Mouse (Mus musculus): Measurements from ENCODE around the gene Il25.
"Not testable (repeated sequence)": the region's sequence is repeated elsewhere in the genome, so short reads cannot be mapped to it uniquely, and the experiment has no call there.

The Il25 gene

DNA sequence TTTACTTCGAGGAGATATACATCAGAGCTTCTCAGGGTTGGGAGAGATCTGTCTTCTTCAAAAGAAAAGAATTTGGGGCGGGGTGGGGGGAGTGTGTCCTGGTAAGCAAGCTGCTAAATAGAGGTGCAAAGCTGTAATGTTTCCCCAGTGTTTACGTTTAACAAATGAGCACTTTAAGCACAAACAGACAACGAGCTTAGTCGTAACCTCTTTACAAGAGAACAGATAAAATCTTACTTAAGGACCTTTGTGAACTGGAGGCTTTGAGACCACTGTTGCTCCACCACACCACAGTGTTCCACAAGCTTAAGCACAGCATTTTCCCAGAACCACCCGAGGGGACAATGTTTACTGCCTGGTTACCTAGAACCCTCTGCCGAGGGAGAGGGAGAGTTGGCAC lies 5.2 kb upstream of the Il25 start:
- DNase-seq = no peak

DNA sequence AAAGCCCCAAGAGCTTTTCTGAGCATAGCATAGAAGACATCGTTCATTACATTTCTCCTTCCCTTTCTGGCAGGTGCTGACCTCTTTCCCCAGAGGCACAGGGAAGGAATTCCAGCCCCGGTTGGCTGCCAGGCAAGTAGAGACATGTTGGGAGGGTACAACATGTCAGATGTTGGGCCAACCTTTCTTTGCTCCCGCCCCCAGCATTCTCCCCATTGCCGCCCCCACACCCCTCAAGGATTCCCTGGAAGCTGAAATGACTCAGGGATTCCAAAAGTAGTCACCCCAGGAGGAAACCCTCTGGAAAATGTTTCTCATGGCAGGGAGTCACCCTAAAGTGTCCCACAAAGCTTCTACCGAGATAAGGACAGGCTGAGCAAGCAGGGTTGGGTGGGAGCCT lies 2.7 kb upstream of the Il25 start:
- DNase-seq = no peak

DNA sequence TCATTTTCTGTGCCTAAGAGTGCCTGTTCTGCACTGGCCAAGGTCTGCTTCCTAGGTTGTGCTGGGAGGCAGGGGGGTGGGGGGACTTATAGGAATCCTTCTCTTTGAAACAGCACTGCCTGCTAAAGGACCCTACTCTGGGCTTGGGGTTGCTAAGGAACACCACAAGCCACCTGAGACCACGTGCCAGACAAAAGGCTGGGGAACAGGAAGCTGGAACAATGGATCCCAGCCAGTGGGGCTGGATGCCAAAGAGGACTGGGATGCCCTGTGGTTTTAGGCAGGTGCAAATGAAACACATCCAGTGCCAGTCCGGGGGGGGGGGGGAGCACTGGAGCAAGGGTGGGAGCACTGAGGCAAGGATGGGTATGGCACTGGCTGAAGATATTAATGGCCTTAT lies 2.1 kb upstream of the Il25 start:
- DNase-seq = peak; percentile 67 to 68

DNA sequence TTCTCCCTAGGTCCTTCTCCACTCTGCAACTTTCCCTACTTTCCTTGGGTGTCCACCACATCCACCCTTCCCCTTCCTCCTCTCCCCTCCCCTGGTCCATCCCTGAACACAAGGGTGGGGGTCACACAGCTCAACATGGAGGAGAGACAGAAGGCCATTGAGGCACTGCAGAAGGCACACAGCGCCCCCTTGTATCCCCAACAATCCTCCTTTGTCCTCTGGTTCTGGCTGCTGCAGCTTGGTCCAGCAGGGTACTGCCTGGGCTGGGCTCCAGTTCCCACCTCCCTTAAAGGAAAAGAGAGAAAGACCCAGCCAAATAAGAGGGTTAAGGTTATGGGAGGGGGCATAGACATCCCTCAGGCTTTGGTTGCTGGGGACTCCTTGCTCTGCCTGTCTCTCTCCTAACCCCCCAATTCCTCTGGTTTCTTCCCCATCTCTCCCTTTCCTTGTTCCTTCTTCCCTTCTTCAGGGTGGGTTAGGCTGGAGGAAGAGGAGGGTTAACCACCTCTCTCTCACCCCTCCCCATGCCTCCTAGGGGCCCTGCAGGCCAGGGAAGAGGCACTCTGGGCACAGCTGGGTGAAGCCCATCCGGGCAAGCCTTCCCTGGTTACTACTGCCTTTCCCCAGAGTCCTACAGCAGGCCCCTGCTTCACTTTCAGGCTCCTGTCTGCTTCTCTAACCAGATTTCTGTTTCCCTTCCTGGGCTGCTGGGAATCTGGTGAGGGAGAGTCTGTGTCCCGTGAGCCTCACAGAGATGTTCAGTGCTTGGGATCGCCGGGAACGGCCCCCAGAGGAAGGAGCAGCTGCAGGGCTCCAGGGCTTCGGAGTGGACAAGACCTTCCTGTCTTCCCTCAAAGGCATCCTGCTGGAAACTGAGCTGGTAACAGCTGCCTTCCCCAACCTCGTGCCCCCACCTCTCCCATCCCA lies 3.7 kb downstream of the Il25 start, which contains the start of gene Cmtm5:
TSS of gene Cmtm5 (plus strand) at position 358 of the 927 bp plus-strand sequence.
- DNase-seq = peak; percentile 62 to 74

DNA sequence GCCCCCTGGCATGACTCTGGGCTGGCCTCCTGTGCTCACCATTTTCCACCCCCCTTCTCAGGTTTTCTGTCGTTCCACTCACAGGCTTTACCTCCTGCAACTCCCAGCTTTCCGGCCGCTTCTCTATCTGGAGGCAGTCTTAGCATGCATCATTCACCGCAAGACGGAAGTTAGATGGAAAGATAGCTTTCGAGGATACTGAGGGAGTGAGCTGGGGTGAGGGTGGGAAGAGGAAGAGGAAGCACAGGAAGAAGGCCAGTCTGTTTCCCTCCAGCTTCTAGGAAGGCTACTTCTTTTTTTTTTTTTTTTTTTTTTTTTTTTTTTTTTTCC lies 4.3 kb downstream of the Il25 start:
- no peak for DNase-seq

DNA sequence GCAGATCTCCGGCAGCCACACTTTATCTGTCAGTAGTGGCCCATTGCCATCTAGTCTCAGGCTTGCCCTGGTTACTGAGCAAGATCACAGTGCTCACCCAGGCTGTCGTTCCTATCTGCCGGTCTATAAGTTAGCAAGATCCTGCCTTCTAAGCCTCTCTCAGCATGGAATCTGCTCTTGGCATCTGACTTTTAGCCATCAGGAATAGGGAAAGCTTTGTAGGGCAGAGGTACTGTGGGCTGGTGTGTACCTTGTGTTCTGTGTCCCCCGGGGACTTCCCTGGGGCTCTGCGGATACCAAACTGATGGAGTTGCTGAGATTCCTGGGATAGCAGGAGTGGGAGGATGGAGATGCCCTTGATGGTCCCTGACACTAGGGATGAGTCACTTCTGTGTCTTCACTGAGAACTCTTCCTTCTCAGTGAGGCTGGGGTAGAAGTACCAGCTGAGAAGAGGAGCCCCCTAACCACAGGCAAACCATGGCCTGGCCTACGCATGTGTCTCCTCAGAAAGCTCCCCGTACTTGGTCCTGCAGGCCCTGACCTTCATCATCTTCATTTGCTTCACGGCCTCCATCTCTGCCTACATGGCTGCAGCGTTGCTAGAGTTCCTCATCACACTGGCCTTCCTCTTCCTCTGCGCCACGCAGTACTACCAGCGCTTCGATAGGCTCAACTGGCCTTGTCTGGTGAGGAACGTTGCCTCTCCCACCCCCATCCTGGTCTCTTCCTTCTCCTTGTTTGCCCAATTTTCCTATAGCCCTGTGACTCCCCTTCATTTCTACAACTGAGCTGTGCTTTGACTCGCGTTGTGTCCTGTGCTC lies 5.1 kb downstream of the Il25 start:
- DNase-seq = no peak

DNA sequence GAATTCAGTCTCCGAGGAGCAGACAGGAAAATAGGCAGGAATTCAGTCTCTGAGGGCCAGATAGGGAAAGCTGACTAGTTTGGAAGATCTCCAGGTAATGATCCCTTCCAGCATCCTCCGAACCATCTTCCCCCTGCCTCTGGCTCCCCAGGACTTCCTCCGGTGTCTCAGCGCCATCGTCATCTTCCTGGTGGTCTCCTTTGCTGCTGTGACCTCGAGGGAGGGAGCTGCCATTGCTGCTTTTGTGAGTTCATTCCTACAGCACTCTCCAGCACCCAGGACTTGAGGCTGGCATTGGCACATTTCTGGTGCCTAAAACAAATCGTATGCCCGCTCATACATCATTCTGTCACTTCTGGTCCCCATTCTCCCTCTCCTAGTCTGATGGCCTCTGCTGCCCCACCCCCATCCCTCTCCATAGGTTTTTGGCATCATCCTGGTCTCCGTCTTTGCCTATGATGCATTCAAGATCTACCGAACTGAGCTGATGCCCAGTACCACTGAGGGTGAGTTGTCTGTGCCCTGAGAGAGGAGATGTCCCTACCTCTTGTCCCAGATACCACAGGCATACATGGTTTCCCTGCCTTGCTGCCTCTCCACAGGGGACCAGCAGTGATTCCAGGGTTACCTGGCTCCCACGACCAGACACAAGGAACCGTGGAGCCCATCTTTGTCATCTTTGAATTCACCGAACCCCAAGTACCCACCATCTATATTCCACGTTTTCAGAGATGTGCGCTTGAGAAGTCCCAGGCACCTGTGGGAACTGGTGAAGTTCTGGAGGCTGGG lies 6.1 kb downstream of the Il25 start:
- no peak for DNase-seq

DNA sequence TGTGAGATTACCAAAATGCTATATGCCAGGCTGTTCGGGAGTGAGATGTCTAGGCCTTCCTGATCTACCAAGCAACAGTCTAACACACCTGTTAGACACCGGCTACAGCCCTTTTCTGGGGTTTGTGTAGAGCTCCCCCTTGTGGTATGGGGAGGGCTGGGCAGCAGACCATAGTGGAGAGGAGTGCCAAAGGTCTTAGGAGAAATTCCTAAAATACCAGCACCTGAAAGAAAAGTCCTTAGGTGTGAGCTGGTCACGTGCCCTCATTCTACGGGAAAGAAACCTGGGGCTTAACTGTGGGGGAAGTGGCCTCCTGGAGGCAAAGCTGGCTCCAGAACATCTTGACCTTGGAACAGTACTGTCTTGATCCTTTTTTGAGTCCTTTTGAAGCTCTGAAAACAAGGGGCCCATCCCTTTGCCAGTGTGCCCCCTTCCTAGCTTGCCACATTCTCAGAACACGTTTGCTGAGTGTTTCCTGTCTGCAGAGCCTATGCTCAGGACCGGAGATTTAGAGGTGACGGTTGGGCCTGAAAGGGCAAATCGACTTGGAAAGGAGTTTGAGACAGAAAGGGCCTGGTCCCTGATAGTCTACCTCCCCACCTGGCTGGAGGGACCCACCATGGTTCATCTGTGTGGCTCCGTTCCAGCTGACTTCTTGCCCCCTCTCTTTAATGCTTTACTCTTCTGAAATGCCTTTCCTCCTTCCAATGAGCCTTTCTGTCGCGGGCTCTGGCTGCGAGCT lies 7.1 kb downstream of the Il25 start:
- peak; percentile 76 to 79 for DNase-seq

DNA sequence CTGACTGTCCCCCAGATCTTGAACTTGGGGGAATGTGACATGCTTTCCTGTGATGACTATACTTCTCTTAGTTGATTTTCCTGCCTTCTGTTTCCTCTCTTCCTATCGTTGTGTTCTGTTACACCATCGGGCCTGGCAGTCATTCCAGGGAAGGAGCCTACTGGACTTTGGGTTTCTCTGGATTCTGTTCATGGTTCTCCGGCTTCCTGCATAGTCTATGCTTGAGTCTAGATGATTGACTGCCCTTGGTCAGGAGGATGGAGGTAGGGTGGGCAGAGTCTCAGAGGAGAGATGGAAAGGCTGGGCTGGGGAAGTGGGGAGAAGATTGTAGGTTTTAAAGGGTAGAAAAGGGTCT lies 7.7 kb downstream of the Il25 start:
- no peak for DNase-seq

DNA sequence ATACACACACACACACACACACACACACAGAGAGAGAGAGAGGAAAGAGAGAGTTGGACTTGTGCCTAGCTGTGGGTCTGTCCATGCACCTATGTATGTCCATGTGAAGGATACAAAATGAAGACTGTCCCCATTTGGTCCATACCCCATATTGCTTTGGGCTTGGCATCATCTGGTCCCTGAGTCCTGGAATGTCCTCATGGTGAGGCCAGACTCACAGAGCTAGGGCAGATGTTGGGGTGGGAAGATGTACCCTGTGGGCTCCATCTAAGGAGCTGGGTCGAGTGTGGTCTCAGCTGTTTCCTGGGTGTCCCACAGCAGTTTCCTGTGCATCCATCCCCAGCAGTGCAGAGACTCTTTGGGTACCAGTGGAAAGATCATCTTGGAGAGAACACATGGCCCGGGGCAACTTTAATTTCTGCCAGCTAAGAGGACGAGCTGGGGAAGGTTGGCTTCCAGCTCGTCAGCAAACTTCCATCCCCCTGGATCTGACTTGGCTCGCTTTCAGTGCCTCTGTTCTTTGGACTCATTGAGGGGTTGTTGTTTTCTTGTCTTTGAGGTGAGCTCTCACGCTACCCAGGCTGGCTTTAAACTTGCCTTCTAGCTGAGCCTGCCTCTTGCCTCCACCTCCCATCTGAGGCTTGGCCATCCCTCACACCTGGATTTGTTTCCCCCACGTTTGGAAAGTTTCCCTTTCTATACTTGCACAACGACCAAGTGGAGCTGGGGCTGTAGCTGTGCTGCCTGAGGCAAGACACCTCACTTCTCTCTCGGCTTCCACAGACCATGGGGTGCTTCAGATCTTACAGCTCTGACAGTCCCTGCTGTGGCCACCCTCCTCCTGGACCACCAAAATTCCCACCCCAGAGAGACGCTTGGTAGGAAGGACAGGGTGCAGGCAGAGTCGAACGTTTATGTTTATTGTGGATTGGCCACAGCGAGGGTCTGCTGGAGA lies 8.8 kb downstream of the Il25 start:
- DNase-seq = no peak

DNA sequence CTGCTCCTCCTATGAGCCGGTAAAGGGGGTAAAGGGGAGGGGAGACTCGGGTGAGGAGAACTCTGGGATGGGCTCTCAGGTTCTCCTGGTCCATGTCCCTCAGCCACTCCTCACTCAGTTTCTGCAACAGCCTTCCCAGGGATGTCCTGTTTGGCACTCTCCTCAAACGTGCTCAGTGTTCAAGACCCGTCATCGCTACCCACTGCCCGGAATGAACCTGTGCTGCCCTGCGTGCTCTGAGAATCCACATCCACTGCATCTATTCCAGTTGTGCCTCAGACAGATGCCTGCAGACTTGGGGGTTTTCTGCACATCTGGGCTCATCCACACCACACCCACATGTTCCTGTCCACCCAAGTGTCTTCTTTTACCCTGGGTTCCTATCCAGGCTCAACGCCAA lies 10.0 kb downstream of the Il25 start:
- DNase-seq = no peak

DNA sequence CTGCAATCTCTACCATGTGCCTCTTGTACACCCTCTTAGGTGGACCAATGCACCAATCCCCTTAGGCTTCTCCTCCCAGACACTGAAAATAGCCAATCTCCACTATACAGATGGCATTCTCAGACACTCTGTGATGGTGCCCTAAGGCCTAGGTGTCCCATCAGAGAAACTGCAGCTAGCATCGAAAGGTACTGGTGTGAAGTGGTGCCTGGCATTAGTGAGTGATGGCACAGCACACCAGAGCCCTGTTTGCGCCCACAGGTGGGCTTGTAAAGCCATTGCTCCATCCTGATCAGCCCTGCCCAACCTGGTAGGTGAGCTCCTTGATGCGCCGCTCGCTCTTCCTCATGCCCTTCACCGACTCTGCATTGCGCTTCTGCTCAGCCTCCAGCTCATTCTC lies 11.5 kb downstream of the Il25 start:
- no peak for DNase-seq

DNA sequence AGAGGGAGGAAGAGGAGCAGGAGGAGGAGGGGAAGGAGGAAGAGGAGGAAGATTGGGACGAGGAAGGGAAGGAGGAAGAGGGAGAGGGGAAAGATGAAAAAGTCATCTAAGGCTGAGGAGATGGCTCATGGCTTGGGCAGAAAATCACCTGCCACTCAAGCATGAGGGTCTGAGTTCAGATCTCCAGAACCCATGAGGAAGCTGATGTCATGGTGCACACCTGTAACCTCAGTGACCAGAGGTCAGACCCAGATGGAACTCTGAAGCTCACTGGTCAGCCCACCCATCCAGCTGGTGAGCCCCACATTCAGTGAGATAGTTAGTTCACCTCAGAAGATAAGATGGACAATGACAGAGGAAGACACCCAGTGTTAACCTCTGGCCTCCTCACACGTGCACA lies 12.4 kb downstream of the Il25 start:
- DNase-seq = no peak

DNA sequence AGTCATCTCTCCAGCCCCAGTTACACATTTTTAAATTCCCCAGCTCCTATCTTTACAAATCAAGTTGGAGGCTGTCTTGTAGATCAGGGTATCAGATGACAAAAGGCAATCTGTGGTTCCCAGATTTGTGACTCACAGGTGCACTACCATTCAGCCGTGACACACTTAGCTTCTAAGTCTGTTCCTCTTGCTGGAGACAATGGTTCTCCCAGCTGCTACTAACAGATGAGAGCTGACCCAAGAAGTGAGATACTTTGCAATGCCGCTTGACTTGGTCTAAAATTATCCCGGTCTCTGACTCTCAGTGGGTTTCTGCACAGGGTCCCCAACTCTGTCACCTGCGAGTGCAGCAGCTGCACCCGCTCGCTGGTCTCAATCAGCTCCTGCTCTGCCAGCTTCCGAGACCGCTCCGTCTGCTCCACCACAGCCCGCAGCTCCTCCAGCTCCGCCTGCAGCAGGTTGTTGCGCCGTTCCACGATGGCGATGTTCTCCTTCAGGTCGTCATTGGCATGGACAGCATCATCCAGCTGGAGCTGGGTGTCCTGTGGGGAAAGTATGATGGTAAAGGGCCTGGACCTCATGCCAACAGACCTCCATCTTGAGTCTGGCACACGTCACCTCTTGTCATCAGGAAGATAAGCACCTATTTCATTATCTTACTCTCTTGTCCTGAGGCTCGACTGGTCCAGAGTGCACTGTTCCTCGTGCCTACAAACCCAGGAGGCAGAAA lies 13.6 kb downstream of the Il25 start:
- DNase-seq = no peak

DNA sequence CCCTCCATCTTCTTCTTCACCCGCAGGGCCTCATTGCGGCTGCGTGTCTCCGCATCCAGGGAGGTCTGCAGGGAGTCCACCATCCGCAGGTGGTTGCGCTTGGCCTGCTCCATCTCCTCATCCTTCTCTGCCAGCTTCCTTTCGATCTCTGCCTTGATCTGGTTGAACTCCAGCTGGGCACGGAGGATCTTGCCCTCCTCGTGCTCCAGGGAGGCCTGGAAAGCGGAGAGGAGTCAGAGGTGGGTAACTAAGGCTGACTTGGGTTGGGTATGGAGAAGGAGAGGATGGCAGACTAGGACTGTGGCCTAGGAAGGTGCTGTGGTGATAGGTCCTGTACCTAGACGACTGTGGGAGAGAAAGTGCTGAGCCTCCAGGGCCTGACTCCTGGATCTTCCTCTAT lies 14.5 kb downstream of the Il25 start:
- not testable (repeated sequence) for DNase-seq

DNA sequence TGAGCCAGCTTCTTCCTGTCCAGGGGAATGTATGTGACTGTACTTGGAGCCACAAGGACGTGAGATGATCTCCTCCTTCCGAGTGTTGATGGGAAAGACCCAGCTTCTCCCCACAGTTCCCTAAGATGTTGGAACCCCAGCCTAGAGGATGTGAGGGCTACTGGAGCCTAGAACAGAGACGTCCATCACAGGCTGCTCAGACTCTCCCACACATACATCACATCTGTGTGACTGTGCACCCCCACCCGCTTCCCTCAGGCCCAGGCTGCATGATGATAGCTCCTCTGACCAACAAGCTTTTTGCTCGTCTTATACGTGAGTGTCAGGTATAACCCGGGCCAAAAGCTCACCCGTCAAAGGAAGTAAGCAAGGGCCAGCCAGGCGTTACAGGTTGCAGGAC lies 16.3 kb downstream of the Il25 start:
- DNase-seq = no peak

DNA sequence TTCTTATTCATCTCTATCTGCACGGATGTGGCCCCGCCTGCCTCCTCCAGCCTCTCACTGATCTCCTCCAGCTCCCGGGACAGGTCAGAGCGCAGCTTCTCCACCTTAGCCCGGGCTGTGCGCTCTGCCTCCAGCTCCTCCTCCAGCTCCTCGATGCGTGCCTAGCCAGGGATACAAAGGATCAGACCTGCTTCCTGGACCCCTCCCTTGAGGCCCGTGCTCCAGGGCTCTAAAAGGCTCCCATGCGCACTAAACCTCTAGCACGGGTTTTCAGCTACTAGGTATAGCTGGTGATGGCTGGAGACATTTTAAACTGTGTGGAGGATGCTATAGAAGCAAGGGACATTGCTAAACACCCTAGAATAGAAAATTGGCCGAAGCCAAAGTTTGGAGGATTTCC lies 18.0 kb downstream of the Il25 start:
- DNase-seq = no peak

DNA sequence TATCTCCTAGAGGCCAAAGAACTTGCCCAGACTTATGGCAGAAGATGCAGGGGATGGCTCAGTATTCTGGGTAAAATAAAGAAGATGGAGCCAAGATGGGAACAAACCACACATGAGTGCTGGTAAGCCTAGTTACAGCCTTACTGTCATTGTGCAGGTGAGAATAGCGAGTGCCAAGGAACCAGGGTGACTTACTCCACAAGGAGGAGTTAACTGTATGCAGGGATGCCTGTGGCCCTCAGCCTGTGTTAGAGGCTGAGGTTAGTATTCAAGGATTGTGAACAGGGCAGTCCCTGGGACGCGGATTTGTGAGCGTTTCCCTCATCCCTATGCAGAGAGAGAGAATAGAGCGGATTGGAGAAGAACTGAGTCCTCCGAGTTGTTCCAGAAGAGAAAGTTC lies 19.1 kb downstream of the Il25 start:
- no peak for DNase-seq

DNA sequence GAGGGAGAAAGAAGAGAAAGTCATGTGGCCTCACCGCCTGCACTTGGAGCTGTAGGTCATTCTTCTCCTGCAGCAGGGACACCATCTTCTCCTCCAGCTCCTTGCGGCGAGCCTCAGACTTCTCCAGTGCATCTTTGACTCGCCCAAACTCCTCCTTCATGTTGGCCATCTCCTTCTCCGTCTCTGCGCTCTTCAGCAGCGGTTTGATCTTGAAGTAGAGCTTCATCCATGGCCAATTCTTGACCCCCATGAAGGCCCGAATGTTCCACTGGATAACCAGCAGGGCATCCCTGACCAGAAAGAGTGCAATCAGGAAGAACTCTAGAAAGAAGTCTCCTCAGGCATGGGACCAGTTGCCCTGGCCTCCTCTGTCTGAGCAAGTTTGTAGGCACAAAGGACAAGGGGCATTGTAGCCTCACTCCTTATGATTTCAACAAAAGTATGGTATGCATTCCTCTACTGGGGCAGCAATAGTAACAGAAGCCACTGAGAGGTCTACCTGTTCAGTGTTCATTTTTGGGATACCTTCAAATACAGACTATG lies 21.2 kb downstream of the Il25 start:
- no peak for DNase-seq

DNA sequence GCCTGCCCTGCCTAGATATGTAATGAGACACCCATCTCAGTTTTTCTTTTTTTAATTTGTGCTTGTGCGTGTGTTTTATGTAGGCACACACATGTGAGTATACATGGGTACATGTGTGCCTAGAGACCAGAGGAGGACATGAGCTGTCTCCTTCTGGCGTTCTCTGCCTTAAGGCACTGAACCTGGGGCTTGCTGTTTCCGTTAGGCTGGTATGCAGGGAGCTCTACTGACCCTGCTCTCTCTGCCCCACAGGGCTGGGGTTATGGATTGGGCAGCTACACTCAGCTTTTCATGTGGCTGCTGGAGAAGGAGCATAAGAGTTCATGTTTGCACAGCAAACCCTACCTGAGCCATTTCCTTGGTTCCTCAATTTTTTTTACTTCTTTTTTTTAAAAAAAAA lies 22.0 kb downstream of the Il25 start:
- DNase-seq = no peak

Measured in cerebellum, postnatal 10 days (tissue).